Mouse (Mus musculus): ENCODE results near the gene Kdm2b.
"Not testable (repeated sequence)": the region's sequence is repeated elsewhere in the genome, so short reads cannot be mapped to it uniquely, and the experiment has no call there.

The Kdm2b gene

DNA sequence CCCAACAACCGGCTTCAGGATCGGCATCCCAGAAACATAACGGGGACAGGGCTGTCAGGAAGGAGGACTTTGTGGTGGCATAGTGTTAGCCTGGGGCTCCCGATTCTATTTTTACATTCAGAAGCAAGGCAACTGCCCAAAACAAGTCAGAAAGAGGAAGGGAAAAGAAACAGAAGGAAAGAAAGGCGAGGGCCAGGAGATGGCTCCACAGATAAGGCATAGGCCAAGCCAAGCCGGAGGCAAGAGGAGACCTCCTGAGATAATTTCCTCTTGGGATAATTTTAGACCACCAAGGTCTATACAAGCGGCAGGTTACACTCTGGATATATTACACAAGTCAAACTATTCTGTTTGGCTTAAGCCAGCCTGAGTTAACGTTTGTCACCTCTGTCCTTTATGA lies 10.7 kb downstream of the Kdm2b start:
- no peak for DNase-seq (ENCODE audit: low read depth, low spot score)

DNA sequence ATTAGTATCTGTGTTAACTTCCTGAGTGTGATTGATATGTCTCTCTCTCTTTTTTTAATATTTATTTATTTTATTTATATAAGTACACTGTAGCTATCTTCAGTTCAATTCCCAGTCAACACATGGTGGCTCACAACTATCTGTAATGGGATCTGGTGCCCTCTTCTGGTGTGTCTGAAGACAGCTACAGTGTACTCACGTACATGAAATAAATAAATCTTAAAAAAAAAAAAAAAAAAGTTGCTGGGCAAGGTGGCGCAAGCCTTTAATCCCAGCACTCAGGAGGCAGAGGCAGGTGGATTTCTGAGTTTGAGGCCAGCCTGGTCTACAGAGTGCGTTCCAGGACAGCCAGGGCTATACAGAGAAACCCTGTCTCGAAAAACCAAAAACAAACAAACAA lies 14.9 kb downstream of the Kdm2b start:
- DNase-seq (ENCODE audit: low read depth, low spot score), result not testable (repeated sequence)

DNA sequence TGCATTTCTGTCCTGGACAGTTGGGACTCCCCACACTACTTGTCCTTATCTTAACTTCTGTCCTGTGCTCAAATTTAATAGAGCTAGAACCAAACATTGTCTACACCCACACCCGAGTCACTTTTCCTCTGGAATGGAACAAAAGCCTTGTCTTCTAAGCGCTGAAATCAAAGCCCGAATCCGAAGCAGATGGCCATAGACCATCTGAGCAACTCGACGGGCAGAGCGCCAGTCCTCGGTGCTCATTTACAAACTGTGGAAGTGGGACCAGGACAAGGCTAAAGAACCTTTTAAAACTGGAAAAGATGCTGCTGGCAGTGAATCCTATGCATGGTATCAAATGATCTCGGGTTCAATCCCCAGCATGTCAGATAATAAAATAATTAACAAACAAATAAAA lies 17.5 kb downstream of the Kdm2b start:
- DNase-seq (ENCODE audit: low read depth, low spot score), result no peak

DNA sequence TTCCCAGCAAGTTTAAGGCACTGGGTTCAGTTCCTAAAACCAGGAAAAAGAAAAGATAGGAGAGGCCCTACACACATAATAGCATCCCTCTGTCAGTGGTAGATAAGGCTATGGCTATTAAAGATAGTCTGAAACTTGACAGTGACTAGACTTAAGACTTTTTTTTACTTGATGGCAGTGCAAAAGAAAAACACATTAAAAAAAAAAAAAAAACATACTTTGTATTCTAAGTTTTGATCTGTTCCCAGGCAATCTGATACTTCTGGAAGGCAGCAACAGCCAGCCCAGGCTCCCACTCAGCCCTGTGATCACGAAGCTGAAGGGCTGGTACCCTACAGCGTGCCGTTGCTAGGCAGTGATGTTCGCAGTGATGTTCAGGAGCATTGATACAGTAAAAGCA lies 18.2 kb downstream of the Kdm2b start:
- DNase-seq (ENCODE audit: low read depth, low spot score), result no peak

DNA sequence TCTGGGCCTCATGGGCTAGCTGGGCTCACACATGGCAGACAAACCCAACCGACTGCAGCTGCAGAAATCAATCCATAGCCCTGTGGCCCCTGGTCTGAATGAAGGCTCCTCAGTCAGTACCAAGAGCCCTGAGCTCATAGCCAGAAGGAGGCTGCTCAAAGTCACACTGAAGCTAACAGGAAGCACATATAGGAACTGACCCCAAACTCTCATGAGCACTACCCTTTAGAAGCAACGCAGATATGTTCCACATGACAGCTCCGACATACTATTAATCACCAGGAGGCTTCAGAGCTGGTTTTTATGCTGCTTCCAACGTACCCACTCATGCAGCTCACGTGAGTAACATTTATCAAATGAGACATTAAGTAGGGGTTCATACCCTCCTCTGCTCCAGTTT lies 19.6 kb downstream of the Kdm2b start:
- no peak for DNase-seq (ENCODE audit: low read depth, low spot score)

DNA sequence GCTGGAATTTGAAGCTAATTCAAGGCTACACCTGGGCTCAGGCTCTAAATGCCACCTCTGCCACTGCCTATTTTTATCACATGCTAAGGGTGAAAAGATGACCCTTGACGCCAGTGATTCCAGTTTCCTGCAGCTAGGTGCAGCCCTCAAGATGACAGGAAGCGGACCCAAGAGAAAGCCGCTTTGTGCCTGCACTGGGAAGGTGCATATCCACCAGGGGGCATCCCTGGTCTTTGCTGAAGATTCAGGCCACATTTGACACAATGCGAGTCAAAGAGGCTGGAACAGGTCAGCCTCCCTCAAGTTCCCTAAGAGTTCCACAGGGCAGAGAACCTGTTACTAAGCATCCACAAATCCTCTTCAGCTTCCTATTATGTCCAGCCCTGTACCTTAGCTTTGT lies 21.3 kb downstream of the Kdm2b start:
- DNase-seq (ENCODE audit: low read depth, low spot score), result peak; percentile 83

DNA sequence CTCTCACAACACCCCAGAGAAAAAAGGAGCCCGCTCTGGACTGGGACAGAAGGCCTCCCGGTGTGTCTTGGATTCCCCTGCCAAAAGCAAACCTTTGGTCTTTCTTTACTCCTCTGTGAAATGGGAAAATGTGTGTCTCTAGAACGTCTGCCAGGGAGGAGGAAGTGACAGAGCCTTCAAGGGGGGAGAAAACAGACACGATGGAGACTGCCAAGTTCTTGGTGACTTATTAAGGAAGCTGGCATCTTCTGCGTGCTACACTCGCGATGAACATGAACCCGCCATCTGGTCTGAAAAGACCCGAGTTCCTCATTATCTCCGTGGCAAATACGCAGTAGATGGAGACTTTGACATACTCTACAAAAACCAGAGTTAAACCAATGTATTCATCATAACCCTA lies 24.2 kb downstream of the Kdm2b start:
- DNase-seq (ENCODE audit: low read depth, low spot score), result no peak

DNA sequence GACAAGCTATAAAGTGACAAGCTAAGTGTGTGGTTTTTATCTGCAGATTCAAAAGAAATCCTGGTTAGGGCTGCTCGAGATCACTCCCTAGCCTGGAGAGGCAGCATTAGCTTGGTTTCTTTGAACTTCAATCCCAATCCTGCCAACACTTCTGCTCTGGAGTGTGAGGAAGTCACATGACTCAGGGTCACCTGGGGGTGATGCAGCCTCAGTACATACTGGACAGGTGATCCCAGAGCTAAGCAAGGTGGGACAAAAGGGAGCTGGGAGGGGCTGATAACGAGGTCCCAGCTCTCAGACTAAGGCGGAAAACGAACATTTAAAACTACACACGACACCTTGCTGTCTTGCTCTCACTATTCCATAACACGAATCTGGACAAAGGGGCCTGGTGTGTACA lies 24.8 kb downstream of the Kdm2b start:
- DNase-seq (ENCODE audit: low read depth, low spot score), result no peak

DNA sequence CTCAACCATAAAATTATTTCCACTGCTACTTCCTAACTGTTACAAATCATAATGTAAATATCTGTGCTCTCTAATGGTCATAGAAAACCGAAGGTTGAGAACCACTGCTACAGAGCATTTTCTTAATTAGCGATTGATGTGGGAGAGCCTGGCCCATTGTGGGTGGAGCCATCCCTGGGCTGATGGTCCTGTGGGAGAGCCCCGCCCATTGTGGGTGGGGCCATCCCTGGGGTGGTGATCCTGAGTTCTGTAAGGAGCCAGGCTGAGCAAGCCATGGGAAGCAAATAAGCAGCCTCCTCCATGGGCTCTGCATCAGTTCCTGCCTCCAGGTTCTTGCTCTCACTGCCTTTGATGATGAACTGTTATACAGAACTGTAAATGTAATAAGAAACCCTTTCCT lies 27.7 kb downstream of the Kdm2b start:
- peak; percentile 90 for DNase-seq (ENCODE audit: low read depth, low spot score)

DNA sequence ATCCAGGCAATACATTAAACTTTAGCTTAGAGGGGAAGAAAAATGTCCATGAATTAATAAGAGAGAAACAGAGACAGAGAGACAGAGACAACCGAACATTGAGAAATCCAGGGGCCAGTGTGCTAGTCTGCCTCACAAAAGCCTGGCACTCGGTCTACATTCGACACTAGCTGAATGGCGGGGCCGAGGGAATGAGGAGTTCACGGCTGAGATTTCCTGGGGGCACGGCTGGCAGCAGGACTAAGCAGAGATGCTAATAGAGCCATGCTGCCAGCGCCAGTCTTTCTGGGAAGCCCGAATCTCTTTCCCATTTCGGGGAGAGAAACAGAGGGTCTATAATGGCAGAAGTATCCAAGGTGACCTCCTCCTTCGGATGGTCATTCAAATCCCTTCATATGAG lies 30.2 kb downstream of the Kdm2b start:
- DNase-seq (ENCODE audit: low read depth, low spot score), result no peak

DNA sequence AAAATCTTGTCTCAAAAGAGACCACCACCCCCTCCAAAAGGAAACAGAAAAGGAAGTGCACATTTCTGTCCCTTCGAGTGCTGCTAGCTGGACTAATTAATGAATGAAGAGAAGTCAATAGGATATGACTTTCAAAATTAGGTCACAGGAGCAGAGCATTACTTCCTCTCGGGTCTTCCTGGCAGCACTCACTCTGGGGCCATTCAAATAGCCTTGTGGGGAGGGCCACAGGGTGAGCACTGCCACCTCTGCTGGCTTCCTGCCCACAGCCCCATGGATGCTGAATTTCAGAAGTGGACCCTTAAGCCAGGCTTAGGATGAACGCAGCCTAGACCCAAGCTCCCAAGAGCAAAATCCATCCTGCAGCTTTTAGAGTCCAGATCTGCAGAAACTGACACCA lies 33.6 kb downstream of the Kdm2b start:
- no peak for DNase-seq (ENCODE audit: low read depth, low spot score)

DNA sequence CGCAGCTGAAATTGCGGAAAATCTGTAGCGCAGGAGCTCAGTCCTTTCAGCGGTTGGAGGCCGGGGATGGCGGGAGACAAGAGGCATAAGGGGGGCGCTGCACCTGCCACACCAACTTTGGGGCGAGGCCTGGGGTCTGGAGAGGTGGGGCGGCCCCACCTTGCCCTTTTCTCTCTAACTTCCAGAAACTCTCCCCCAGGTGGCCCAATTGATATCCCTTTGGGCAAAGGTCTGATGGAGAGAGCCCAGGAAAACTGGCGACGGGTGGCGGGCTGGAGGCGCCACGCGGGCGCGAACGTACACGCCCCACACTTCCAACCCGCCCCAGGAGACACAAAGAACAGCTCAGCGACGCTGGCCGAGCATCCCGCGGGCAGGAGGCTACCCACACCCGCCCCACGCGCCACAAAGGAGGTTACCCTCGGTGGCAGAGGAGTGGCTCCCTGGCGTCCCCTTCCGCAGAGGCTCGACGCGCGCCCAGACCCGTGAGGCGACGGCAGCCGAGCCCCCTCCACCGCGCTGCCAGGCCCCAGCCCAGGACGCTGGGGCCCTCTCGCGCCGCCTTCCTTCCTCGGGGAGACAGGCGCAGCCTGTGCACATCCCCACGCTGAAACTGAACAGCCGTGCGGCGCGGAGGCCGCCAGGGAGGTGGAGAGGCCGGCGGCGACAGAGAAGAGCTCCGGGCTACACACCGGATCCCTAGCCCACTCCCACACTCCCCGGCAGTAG lies 37.5 kb downstream of the Kdm2b start:
- peak; percentile 44 for DNase-seq (ENCODE audit: low read depth, low spot score)

DNA sequence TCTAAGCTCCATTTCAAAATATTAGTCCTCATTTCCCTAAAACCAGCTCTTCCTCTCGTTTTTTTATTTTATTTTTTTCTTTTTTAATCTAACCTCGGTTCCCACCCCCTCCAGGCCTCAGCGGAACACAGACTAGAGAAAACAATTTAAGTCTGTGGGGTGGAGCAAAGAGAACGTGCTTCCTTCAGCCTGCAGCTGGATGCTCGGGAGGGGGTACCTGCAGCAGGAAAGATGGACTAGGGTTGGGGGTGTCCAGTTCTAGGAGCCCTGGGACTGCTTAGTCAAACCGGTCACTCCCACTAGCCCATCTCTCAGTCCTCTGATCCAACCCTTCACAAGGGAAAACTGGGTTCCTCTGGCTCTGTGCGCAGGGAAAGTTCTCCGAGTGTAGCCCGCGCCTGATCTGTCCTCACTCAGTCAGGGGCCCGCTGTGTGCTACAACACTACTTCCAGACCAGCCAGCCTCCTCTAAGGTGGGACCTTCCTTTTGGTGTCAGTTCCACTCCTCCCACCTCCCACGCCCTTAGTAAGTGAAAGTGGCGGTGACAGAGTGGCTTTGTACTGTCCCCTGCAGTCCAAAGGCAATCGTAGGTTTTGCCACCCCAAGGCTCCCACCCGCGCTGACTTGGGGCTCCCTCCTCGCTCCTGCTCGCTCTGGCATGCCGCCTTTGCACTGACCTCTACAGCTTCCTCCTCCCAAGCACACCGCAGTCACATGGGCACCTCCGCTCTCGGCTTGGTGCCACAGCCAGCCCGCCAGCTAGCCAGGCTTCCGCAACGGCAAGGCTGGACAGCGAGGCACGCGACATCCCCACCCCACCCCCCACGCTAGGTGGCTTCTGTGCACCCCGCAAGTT lies 38.3 kb downstream of the Kdm2b start:
- DNase-seq (ENCODE audit: low read depth, low spot score), result peak; percentile 44

DNA sequence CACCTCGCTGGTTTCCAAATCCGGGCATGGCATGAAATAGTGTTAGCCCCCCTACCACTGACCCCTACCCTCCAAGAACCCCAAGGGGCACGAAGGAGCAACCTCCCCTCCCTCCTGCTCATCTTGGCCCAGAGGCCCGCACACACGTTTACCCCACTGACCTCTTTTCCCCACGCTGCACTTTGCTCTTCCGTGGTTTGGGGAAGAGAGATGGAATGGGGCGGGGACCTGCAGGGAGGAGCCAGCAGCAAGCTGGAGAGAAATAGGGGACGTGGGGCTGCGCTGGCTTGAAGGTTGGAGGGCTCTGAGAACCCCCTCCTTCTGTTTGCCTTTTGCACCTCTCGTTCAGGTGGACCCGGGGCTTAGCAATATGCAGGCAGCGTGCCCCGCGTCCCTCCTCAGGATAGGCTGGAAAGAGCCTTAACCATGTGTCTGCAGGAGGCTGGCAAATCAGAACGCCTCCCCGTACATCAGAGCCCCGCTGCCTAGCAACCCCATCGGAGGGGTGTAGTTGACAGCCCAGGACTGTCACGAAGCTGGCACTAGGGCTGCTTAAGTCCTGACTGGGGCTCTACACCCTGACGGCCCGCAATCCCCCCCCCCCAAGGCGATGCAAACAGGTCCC lies 39.2 kb downstream of the Kdm2b start:
- DNase-seq (ENCODE audit: low read depth, low spot score), result peak; percentile 52

DNA sequence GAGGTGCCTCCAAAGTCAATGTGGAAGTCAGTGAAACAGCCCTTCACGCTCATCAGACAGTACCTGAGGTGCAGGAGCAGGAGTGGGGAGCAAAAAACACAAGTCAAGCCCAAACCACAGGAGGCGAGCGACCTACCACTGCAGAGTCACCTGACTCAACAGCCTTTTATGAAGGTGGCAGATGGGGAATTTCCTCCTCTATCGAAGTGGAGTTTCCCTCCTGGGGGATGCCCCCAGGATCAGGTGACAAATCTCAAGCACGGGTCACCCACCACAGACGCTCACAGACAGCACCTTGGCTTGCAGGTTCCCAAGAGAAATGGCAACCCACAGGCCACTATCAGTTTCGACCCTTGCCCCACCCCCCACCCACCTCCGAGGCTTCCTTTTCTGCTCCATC lies 40.5 kb downstream of the Kdm2b start:
- DNase-seq (ENCODE audit: low read depth, low spot score), result no peak

DNA sequence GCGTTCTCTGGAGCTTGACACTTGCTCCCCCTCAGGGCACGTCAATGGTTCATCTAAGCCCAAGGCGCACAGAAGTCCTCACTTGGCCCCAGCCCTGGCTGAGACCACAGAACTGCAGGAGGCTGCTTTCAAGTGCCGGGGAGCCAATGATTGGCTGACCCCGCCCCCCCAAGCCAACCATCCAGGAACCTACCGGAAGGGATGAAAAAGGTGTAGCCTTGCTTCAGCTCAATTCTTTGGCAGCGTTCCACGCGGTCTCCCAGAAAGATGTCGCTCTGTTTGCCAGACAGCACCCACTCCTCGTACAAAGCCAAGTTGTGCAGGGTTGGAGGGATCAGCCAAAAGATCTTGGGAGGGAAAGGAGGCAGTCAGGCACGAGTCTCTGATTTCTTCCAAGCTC lies 42.1 kb downstream of the Kdm2b start:
- DNase-seq (ENCODE audit: low read depth, low spot score), result no peak

DNA sequence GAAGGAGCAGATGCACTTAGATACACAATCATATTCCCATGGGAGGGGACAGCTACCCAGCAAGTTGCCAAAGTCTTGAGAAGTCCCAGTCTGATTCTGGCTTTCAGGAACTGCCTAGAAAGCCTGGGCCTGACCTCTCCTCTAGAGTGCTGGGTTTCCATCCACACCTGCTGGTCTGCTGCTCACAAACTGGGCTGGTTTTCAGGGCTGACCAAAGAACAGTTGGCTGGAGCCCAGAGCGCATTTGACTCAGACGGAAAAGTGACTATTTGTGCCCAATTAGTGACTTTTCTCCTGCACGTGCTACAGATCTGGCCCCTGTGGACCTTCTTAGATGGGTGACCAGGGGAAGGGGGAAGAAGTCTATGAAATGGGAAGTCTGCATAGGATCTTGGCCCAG lies 50.9 kb downstream of the Kdm2b start:
- DNase-seq (ENCODE audit: low read depth, low spot score), result no peak

DNA sequence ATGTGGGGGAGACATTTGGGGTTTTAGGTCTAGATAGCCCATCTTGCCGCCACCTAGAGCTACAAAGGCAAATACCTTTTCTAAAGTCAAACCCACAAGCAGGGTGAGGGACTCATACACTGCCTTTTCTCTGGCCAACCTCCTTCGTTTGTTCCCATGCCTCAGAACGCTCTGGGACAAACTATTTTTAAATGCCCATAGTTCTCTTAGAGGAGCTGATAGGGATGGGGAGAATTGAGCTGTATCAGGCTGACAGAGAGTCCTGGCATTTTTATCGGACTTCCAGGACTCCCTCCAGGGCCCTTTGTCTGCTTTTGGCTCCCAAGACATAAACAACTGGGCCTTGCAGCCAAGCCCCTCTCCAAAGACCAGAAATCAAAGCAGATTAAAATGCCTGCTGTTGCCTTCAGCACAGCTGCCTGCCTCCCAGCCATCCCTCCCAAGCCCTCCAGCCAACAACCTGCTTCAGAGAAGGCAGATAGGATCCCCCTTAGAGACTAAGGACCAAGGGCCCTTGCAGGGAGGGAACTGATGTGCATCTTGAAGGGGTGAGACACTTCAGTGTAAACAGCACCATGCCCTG lies 51.6 kb downstream of the Kdm2b start:
- DNase-seq (ENCODE audit: low read depth, low spot score), result no peak

DNA sequence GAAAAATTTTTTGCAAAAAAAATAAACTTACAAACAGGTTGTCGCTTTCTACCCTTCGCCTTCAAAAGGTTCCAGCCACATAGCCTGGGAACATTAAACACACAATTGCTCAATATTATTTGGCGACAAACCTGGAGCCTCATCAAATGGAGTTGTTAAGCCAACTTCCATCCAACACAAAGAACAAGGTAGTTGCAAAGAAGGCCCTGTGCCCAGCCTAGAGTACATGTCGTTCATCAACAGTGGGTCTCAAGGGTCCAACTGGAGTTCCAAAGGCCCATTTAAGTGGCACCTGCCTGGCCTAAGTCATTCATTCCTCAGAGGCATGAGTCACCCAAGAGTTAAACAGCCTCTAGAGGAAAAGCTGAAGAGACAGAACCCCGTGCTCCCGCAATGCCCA lies 52.6 kb downstream of the Kdm2b start:
- no peak for DNase-seq (ENCODE audit: low read depth, low spot score)

DNA sequence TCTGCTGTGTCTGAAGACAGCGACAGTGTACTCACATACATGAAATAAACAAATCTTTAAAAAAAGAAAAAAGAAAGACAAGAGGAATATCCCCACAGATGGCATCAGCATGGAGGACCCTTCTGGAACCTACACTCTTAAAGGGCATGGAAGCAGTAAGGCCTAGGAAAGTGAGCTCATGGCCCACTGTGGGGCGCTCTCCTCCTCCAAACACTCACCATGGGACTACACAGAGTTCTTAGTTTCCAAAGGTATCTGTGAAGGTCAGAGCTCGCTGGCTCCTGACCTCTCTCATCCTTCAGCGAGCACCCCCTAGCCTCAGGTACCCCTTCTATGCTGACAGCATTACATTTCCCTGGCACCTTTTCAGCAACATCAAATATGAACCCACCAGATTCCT lies 53.8 kb downstream of the Kdm2b start:
- peak; percentile 59 for DNase-seq (ENCODE audit: low read depth, low spot score)

DNA sequence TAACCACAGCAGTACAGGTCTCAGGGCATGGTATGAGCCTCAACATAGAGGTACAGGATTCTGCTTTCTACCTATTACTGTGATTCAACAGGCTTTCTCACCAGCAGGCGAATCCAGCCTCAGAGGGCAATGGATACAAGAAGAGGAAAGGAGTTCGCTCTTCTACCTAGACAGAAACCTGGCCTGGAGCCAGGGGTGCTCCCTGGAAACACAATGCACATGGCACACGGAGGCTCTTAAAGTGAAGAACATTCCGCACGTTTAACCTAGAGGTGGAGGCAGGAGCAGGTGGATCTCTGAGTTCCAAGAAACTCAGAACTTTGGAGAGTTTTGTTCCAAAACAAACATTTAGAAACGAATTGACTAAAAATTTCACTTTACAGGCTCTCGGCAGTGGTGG lies 58.6 kb downstream of the Kdm2b start:
- DNase-seq (ENCODE audit: low read depth, low spot score), result peak; percentile 37

DNA sequence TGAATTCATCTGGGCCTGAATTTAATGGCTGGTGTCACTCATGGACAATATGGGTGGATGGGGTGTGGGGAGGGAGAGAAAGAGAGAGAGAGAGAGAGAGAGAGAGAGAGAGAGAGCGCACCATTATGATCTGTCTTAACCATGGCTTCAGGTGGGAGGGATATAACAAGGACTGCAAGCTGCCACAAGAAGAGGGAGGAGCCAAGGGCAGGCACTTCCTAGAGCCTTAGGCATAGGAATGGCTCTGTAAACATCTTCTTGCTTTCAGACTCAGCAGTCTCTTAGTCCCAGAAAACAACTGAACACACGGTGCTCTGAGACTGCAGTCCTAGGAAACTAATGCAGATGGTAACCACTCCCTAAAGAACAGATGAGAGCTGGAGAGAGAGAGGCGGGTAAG lies 61.3 kb downstream of the Kdm2b start:
- DNase-seq (ENCODE audit: low read depth, low spot score), result peak; percentile 83

All from R1 (cell line).